Mouse (Mus musculus): Measurements from ENCODE around the gene Fbrsl1. TPM values are rescaled to one million over a fixed set of nuclear protein-coding genes. Genes with fewer than 3 reads are reported as not detected.
A peak's percentile ranks its signal among the peaks of the same experiment; 100 is the strongest.
"Not testable (repeated sequence)": the region's sequence is repeated elsewhere in the genome, so short reads cannot be mapped to it uniquely, and the experiment has no call there.

Fbrsl1 gene
- polyA plus RNA-seq, 1 experiment from 2014 or later: 14.4 TPM

GRCm38 (mm10) chr5:110449294-110449693, 991 bp upstream of the Fbrsl1 start:
- no peaks in the 10 kb centered on the region for H3K36me3 ChIP-seq
- H3K4me1 ChIP-seq (replicated peaks): peaks cover 30% of the 10 kb centered on the region
- peak overlapping the region; percentile 96 for H3K4me2 ChIP-seq
- H3K27ac ChIP-seq (ENCODE audit: poor library complexity, severe bottlenecking): no peak overlapping the region
- H3K27me3 ChIP-seq (replicated peaks): peaks cover 5% of the 10 kb centered on the region
- no peak for ATAC-seq (ENCODE audit: insufficient number of reproducible peaks, low FRiP score)
- H3K4me3 ChIP-seq: peak overlapping the region; percentile 94
- no peaks in the 10 kb centered on the region for H3K9me3 ChIP-seq (replicated peaks)
- 36% methylated on average over 6 of the region's 6 CpGs for WGBS
- H3K9ac ChIP-seq: no peak overlapping the region; the same call in 1 of the 2 replicates

- WGBS: under 1% methylated on average over 84 of the region's 98 CpGs
Measured at GRCm38 (mm10) chr5:110447720-110448435, 425 bp downstream of the Fbrsl1 start.

GRCm38 (mm10) chr5:110444509-110444908, 3.8 kb downstream of the Fbrsl1 start:
- H3K4me1 ChIP-seq (replicated peaks): peaks cover 45% of the 10 kb centered on the region
- H3K4me2 ChIP-seq: no peak overlapping the region
- no peaks in the 10 kb centered on the region for H3K36me3 ChIP-seq
- ATAC-seq (ENCODE audit: insufficient number of reproducible peaks, low FRiP score): no peak
- no peak overlapping the region for H3K4me3 ChIP-seq
- no peaks in the 10 kb centered on the region for H3K27me3 ChIP-seq (replicated peaks)
- no peaks in the 10 kb centered on the region for H3K9me3 ChIP-seq (replicated peaks)
- no peak overlapping the region for H3K9ac ChIP-seq
- 91% methylated on average over 2 of the region's 2 CpGs for WGBS
- H3K27ac ChIP-seq (ENCODE audit: poor library complexity, severe bottlenecking): no peak overlapping the region

More at GRCm38 (mm10) chr5:110447720-110448435, 425 bp downstream of the Fbrsl1 start:
- Histone ChIP-seq H3K27me3 (replicated peaks) (peaks cover 5% of the 10 kb centered on the region), H3K9me3 (replicated peaks) (no peaks in the 10 kb centered on the region), H3K4me2 (peak overlapping the region; percentile 96), H3K9ac (peak overlapping the region; percentile 92), H3K4me1 (replicated peaks) (peaks cover 34% of the 10 kb centered on the region), H3K4me3 (peak overlapping the region; percentile 94), H3K36me3 (no peaks in the 10 kb centered on the region), H3K27ac (ENCODE audit: poor library complexity, severe bottlenecking) (peak overlapping the region; percentile 78)
- peak; percentile 46 for ATAC-seq (ENCODE audit: insufficient number of reproducible peaks, low FRiP score)

DNA sequence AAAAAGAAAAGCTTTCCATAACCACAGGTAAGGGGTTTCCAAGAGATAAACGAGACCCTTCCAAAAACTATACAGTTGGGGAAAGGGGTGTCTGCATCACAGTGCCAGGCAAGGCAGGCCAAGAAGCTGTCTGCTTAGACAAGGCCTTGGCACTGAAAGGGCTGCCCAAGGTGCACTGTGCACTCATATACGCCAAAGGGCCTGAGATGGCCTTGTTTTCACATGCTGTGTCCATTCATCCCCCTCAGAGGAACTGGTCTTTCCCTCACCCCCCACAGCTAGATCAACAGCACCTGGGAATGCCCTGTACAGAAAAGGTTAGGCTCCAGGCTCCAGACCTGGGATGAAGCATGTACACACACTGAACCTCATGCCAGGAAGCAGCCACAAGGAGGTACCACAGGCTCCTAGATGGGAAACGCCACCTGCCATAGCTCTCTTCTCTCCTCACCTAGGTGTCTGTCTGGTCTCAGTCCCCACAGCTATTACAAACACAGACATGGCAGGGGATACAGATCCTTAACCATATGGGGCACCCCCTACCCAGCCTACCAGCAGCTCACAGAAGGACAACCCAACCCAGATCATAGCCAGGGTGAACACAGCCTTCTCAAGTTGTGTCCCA, 5.2 kb downstream of the Fbrsl1 start:
- H3K4me1 ChIP-seq (replicated peaks): peaks cover 55% of the 10 kb centered on the region
- no peak for ATAC-seq (ENCODE audit: insufficient number of reproducible peaks, low FRiP score)
- no peaks in the 10 kb centered on the region for H3K27me3 ChIP-seq (replicated peaks)
- no peak overlapping the region for H3K9ac ChIP-seq
- WGBS: 92% methylated on average over 3 of the region's 3 CpGs
- no peak overlapping the region for H3K27ac ChIP-seq (ENCODE audit: poor library complexity, severe bottlenecking)
- no peak overlapping the region for H3K4me3 ChIP-seq
- H3K36me3 ChIP-seq: no peaks in the 10 kb centered on the region
- no peak overlapping the region for H3K4me2 ChIP-seq
- H3K9me3 ChIP-seq (replicated peaks): no peaks in the 10 kb centered on the region

DNA sequence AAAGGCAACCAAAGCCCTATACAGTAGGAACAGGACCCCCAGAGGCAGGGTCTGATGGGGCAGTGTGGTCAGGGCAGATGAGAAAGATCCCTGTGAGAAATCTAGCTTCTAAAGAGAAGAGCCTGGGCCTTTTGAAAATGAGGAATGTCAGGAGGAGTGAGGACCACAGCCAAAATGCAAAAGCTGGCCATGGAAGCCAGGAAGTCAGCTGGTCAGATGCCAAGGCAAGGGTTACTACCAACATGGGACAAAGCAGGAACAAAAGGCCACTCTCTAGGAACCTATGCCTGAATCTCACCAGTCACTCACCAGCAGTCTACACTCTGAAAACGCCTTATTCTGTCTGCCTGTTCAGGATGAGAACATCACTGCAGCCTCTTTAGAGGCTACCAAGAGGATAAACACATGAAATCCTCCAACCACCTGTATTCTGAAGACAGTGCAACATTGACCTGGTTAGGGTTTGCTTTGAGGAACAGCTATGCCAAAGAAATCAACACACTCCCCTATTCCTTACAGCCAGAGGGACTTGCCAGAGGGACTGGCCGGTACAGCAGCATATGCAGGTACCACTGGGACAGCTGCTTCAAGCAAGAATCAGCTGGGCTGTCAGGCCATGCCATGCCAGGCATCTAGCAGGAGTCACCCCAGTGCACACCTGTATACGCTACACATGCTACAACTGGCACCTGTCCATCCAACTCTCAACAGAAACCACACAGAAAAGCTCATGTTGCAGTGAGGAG, 8.6 kb downstream of the Fbrsl1 start:
- H3K9ac ChIP-seq: no peak overlapping the region; the same call in 1 of the 2 replicates
- 77% methylated on average over 3 of the region's 3 CpGs for WGBS
- no peak for ATAC-seq (ENCODE audit: insufficient number of reproducible peaks, low FRiP score)

GRCm38 (mm10) chr5:110438591-110438990, 9.7 kb downstream of the Fbrsl1 start:
- 0 out of 2 replicates have a peak overlapping the region, but pooled peaks have one; percentile 5 for H3K4me2 ChIP-seq
- H3K9ac ChIP-seq: no peak overlapping the region
- H3K4me1 ChIP-seq (replicated peaks): peaks cover 48% of the 10 kb centered on the region
- 65% methylated on average over 3 of the region's 3 CpGs for WGBS
- H3K36me3 ChIP-seq: no peaks in the 10 kb centered on the region
- no peak overlapping the region for H3K27ac ChIP-seq (ENCODE audit: poor library complexity, severe bottlenecking)
- H3K27me3 ChIP-seq (replicated peaks): no peaks in the 10 kb centered on the region
- no peaks in the 10 kb centered on the region for H3K9me3 ChIP-seq (replicated peaks)
- no peak overlapping the region for H3K4me3 ChIP-seq
- no peak for ATAC-seq (ENCODE audit: insufficient number of reproducible peaks, low FRiP score)

More for the DNA sequence above, 8.6 kb downstream of the Fbrsl1 start:
- Histone ChIP-seq H3K27ac (ENCODE audit: poor library complexity, severe bottlenecking) (no peak overlapping the region), H3K9me3 (replicated peaks) (no peaks in the 10 kb centered on the region), H3K4me3 (no peak overlapping the region), H3K4me2 (0 out of 2 replicates have a peak overlapping the region, but pooled peaks have one; percentile 5), H3K4me1 (replicated peaks) (peaks cover 41% of the 10 kb centered on the region), H3K36me3 (no peaks in the 10 kb centered on the region), H3K27me3 (replicated peaks) (no peaks in the 10 kb centered on the region)

- 54% methylated on average over 6 of the region's 6 CpGs for WGBS
- no peak for ATAC-seq (ENCODE audit: insufficient number of reproducible peaks, low FRiP score)
- no peaks in the 10 kb centered on the region for H3K27me3 ChIP-seq (replicated peaks)
- H3K9ac ChIP-seq: no peak overlapping the region
- H3K4me1 ChIP-seq (replicated peaks): peaks cover 44% of the 10 kb centered on the region
- H3K27ac ChIP-seq (ENCODE audit: poor library complexity, severe bottlenecking): no peak overlapping the region
- no peak overlapping the region for H3K4me2 ChIP-seq
- no peak overlapping the region for H3K4me3 ChIP-seq
- no peaks in the 10 kb centered on the region for H3K9me3 ChIP-seq (replicated peaks)
- peaks cover 1% of the 10 kb centered on the region for H3K36me3 ChIP-seq
Measured at GRCm38 (mm10) chr5:110437632-110438261, 10.6 kb downstream of the Fbrsl1 start.

DNA sequence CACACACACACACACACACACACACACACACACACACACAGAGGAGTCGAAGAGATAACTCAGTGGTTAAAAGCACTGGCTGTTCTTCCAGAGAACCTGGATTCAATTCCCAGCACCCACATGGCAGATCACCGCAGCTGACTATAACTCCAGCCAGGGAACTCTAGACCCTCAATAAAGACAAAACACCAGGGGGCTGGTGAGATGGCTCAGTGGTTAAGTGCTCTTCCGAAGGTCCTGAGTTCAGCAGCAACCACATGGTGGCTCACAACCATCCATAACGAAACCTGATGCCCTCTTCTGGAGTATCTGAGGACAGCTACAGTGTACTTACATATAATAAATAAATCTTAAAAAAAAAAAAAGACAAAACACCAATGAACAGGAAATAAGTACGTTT, 12.1 kb downstream of the Fbrsl1 start:
- not testable (repeated sequence) for H3K4me3 ChIP-seq; H3K27me3 ChIP-seq (replicated peaks); H3K9me3 ChIP-seq (replicated peaks); H3K9ac ChIP-seq; ATAC-seq (ENCODE audit: insufficient number of reproducible peaks, low FRiP score); H3K27ac ChIP-seq (ENCODE audit: poor library complexity, severe bottlenecking); H3K4me2 ChIP-seq
- peaks cover 17% of the 10 kb centered on the region for H3K36me3 ChIP-seq
- 70% methylated on average over 5 of the region's 5 CpGs for WGBS
- peaks cover 44% of the 10 kb centered on the region for H3K4me1 ChIP-seq (replicated peaks)

DNA sequence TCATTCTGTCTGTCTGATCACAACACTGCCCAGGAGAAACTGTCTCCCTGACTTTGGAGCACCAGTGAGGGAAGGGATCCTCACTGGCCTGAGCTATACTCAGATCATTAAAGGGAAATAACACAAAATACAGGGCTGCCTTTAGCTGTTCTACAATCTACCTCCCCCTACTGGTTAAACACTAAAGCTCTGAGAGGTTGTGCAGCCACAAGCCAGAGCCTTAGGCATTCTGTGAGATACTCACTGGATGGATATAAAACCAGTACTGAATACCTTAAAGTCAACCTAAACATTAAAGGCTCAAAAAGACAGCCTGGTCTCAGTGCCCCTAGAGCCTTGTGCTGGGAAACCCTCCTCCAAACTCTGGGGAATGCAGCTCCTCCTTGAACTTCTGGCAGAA, 13.5 kb downstream of the Fbrsl1 start:
- ATAC-seq (ENCODE audit: insufficient number of reproducible peaks, low FRiP score): no peak
- Histone ChIP-seq H3K36me3 (peaks cover 31% of the 10 kb centered on the region), H3K9ac (no peak overlapping the region), H3K4me3 (no peak overlapping the region), H3K27me3 (replicated peaks) (no peaks in the 10 kb centered on the region), H3K9me3 (replicated peaks) (no peaks in the 10 kb centered on the region), H3K27ac (ENCODE audit: poor library complexity, severe bottlenecking) (no peak overlapping the region), H3K4me2 (no peak overlapping the region), H3K4me1 (replicated peaks) (peaks cover 36% of the 10 kb centered on the region)

- peak; percentile 58; the same call in 1 of the 2 replicates for ATAC-seq (ENCODE audit: insufficient number of reproducible peaks, low FRiP score)
- H3K4me2 ChIP-seq: no peak overlapping the region
- no peak overlapping the region for H3K4me3 ChIP-seq
- 45% methylated on average over 9 of the region's 9 CpGs for WGBS
- H3K9me3 ChIP-seq (replicated peaks): no peaks in the 10 kb centered on the region
- no peak overlapping the region for H3K27ac ChIP-seq (ENCODE audit: poor library complexity, severe bottlenecking)
- H3K4me1 ChIP-seq (replicated peaks): 0 out of 2 replicates have a peak, but pooled peaks cover 4% of the 10 kb centered on the region
- no peaks in the 10 kb centered on the region for H3K27me3 ChIP-seq (replicated peaks)
- H3K9ac ChIP-seq: no peak overlapping the region
- H3K36me3 ChIP-seq: peaks cover 34% of the 10 kb centered on the region
Measured at GRCm38 (mm10) chr5:110429045-110429444, 19.3 kb downstream of the Fbrsl1 start.

- Histone ChIP-seq H3K4me1 (replicated peaks) (0 out of 2 replicates have a peak, but pooled peaks cover 4% of the 10 kb centered on the region), H3K27ac (ENCODE audit: poor library complexity, severe bottlenecking) (no peak overlapping the region), H3K27me3 (replicated peaks) (no peaks in the 10 kb centered on the region), H3K9ac (no peak overlapping the region), H3K9me3 (replicated peaks) (no peaks in the 10 kb centered on the region), H3K4me2 (no peak overlapping the region), H3K36me3 (peaks cover 34% of the 10 kb centered on the region), H3K4me3 (no peak overlapping the region)
- ATAC-seq (ENCODE audit: insufficient number of reproducible peaks, low FRiP score): no peak
- 81% methylated on average over 3 of the region's 3 CpGs for WGBS
Measured at GRCm38 (mm10) chr5:110428290-110428689, 20.0 kb downstream of the Fbrsl1 start.
